Mouse (Mus musculus): ENCODE measurements at regions not wholly inside any gene's neighbourhood (a gene's known extent, or its start where the extent isn't known, plus 50 kb on each side); places are given as distances from the start of the nearest gene placed in this dataset.

- no peak for DNase-seq (ENCODE audit: extremely low spot score in 1 of 2, low spot score in 1 of 2)
These were observed 130.9 kb downstream of the Bod1 start for GRCm38 (mm10) chr11:31540816-31541215.

GRCm38 (mm10) chr11:31531416-31531815 is 140.3 kb downstream of the Bod1 start:
- DNase-seq (ENCODE audit: extremely low spot score in 1 of 2, low spot score in 1 of 2) = no peak

- DNase-seq (ENCODE audit: extremely low spot score in 1 of 2, low spot score in 1 of 2) = no peak
These were observed 140.8 kb downstream of the Bod1 start for GRCm38 (mm10) chr11:31530851-31531250.

- DNase-seq (ENCODE audit: extremely low spot score in 1 of 2, low spot score in 1 of 2) = no peak
These were observed 142.0 kb downstream of the Bod1 start for GRCm38 (mm10) chr11:31529686-31530085.

- no peak for DNase-seq (ENCODE audit: extremely low spot score in 1 of 2, low spot score in 1 of 2)
These were observed 147.0 kb downstream of the Bod1 start for GRCm38 (mm10) chr11:31524708-31525107.

- DNase-seq (ENCODE audit: extremely low spot score in 1 of 2, low spot score in 1 of 2) = no peak
These were observed 147.5 kb downstream of the Bod1 start for GRCm38 (mm10) chr11:31524065-31524618.

- no peak for DNase-seq (ENCODE audit: extremely low spot score in 1 of 2, low spot score in 1 of 2)
These were observed 149.6 kb downstream of the Bod1 start for GRCm38 (mm10) chr11:31522127-31522526.

GRCm38 (mm10) chr11:31520909-31521308 is 150.8 kb downstream of the Bod1 start:
- DNase-seq (ENCODE audit: extremely low spot score in 1 of 2, low spot score in 1 of 2) = no peak

GRCm38 (mm10) chr11:31503239-31503916 is 133.5 kb upstream of the Stc2 start:
- no peak for DNase-seq (ENCODE audit: extremely low spot score in 1 of 2, low spot score in 1 of 2)

GRCm38 (mm10) chr11:31485429-31485828 is 115.6 kb upstream of the Stc2 start:
- no peak for DNase-seq (ENCODE audit: extremely low spot score in 1 of 2, low spot score in 1 of 2)

GRCm38 (mm10) chr11:31481057-31481340 is 111.1 kb upstream of the Stc2 start:
- DNase-seq (ENCODE audit: extremely low spot score in 1 of 2, low spot score in 1 of 2) = no peak

GRCm38 (mm10) chr11:31480225-31481056 is 110.6 kb upstream of the Stc2 start:
- DNase-seq (ENCODE audit: extremely low spot score in 1 of 2, low spot score in 1 of 2) = no peak

GRCm38 (mm10) chr11:31477763-31478162 is 107.9 kb upstream of the Stc2 start:
- DNase-seq (ENCODE audit: extremely low spot score in 1 of 2, low spot score in 1 of 2) = no peak

- no peak for DNase-seq (ENCODE audit: extremely low spot score in 1 of 2, low spot score in 1 of 2)
These were observed 107.2 kb upstream of the Stc2 start for GRCm38 (mm10) chr11:31477104-31477503.

GRCm38 (mm10) chr11:31473017-31473416 is 103.1 kb upstream of the Stc2 start:
- no peak for DNase-seq (ENCODE audit: extremely low spot score in 1 of 2, low spot score in 1 of 2)

- DNase-seq (ENCODE audit: extremely low spot score in 1 of 2, low spot score in 1 of 2) = no peak
These were observed 101.0 kb upstream of the Stc2 start for GRCm38 (mm10) chr11:31470681-31471414.

GRCm38 (mm10) chr11:31464844-31465243 is 95.0 kb upstream of the Stc2 start:
- DNase-seq (ENCODE audit: extremely low spot score in 1 of 2, low spot score in 1 of 2) = no peak

GRCm38 (mm10) chr11:31462440-31462839 is 92.6 kb upstream of the Stc2 start:
- no peak for DNase-seq (ENCODE audit: extremely low spot score in 1 of 2, low spot score in 1 of 2)

GRCm38 (mm10) chr11:31461824-31462223 is 92.0 kb upstream of the Stc2 start:
- DNase-seq (ENCODE audit: extremely low spot score in 1 of 2, low spot score in 1 of 2) = no peak

- no peak for DNase-seq (ENCODE audit: extremely low spot score in 1 of 2, low spot score in 1 of 2)
These were observed 91.5 kb upstream of the Stc2 start for GRCm38 (mm10) chr11:31461348-31461747.

- no peak for DNase-seq (ENCODE audit: extremely low spot score in 1 of 2, low spot score in 1 of 2)
These were observed 57.5 kb upstream of the Stc2 start for GRCm38 (mm10) chr11:31427374-31427773.

Data from frontal cortex, adult 2 months (tissue).